In the genomic region with DNA sequence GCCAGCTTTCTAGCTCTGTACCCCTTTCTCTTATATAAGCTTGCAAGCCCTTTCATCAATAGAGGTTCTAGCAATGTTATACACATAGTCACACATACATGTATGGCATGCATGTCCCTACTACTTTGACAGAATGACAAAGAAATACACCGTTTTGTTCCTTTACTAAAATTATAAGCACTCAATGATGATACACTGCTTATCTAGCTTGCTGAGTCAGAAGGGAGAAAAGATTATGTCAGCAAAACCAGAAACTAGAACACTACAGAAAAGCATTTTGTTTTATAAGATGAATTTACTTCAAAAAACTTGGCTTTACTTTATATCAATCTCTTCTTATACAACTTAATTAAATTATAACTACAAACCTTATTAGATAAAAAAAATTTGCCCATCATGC, we compare ENCODE assay signal across 36 mouse cellular contexts.
"Had no signal": no experiment of that assay in that cellular context is flagged by ENCODE, and none has a peak within 500 bp of the region (broad histone marks: within the 10 kb centered on the region; RNA-seq: fewer than 3 reads in every experiment).

No protein-coding gene starts in this region.

- H3K4me1 ChIP-seq: heart, embryonic 10.5 days; heart, embryonic 12.5 days; heart, embryonic 13.5 days; heart, embryonic 15.5 days; hindbrain, embryonic 10.5 days; hindbrain, embryonic 12.5 days; hindbrain, embryonic 15.5 days; intestine, embryonic 15.5 days had no signal

- H3K9me3 ChIP-seq: heart, embryonic 10.5 days; heart, embryonic 12.5 days; heart, embryonic 13.5 days; heart, embryonic 15.5 days; hindbrain, embryonic 10.5 days; hindbrain, embryonic 12.5 days; hindbrain, embryonic 13.5 days; hindbrain, embryonic 15.5 days; intestine, embryonic 15.5 days; kidney, embryonic 15.5 days had no signal

- H3K4me2 ChIP-seq: heart, embryonic 11.5 days; heart, embryonic 12.5 days; heart, embryonic 13.5 days; heart, embryonic 15.5 days; hindbrain, embryonic 12.5 days; hindbrain, embryonic 13.5 days; hindbrain, embryonic 14.5 days; hindbrain, embryonic 15.5 days; intestine, embryonic 15.5 days; kidney, embryonic 15.5 days had no signal

- DNase-seq: heart, postnatal 10 days; heart, postnatal 14 days; heart, postnatal 36 days; heart, postnatal 4 days; kidney, adult 11 months; kidney, adult 18-20 months; kidney, adult 2 months; kidney, adult 8-10 months; kidney, adult 9 months; kidney, postnatal 10 days; kidney, postnatal 14 days; kidney, postnatal 25 days; kidney, postnatal 36 days; kidney, postnatal 4 days; layer of hippocampus, adult 9-11 months; layer of hippocampus, postnatal 36 days had no signal

- H3K9ac ChIP-seq: heart, embryonic 12.5 days; heart, embryonic 13.5 days; heart, embryonic 15.5 days; hindbrain, embryonic 12.5 days; hindbrain, embryonic 13.5 days; hindbrain, embryonic 14.5 days; hindbrain, embryonic 15.5 days; intestine, embryonic 15.5 days; kidney, embryonic 15.5 days had no signal

- H3K36me3 ChIP-seq: heart, embryonic 15.5 days; hindbrain, embryonic 15.5 days; intestine, embryonic 15.5 days had no signal

- H3K27me3 ChIP-seq: heart, embryonic 12.5 days; heart, embryonic 13.5 days; heart, embryonic 15.5 days; hindbrain, embryonic 12.5 days; hindbrain, embryonic 13.5 days; hindbrain, embryonic 15.5 days; intestine, embryonic 15.5 days; kidney, embryonic 15.5 days had no signal

- H3K27ac ChIP-seq: heart, embryonic 10.5 days; heart, embryonic 13.5 days; heart, embryonic 15.5 days; hindbrain, embryonic 10.5 days; hindbrain, embryonic 12.5 days; hindbrain, embryonic 13.5 days; hindbrain, embryonic 14.5 days; hindbrain, embryonic 15.5 days; hindbrain, postnatal 0 days; intestine, embryonic 15.5 days; kidney, embryonic 15.5 days; kidney, postnatal 0 days; layer of hippocampus, adult 2 months; left cerebral cortex, adult 2 months had no signal

- ATAC-seq: hindbrain, embryonic 16.5 days; hindbrain, postnatal 0 days; inflammation-experienced regulatory T-cells, adult 6 months; intestine, embryonic 15.5 days; intestine, embryonic 16.5 days; intestine, postnatal 0 days had no signal

- H3K4me3 ChIP-seq: heart, embryonic 10.5 days; heart, embryonic 12.5 days; heart, embryonic 13.5 days; heart, embryonic 15.5 days; hindbrain, embryonic 10.5 days; hindbrain, embryonic 12.5 days; hindbrain, embryonic 13.5 days; hindbrain, embryonic 15.5 days; intestine, embryonic 15.5 days; kidney, embryonic 15.5 days; layer of hippocampus, adult 2 months; left cerebral cortex, adult 2 months had no signal
